ENCODE assay signal across 17 mouse cellular contexts in genomic region chr5:112523796-112524195, GRCm38 (mm10). TPM values are rescaled to one million over a fixed set of nuclear protein-coding genes. Genes with fewer than 3 reads are reported as not detected.
"Had no signal": no experiment of that assay in that cellular context is flagged by ENCODE, and none has a peak within 500 bp of the region (broad histone marks: within the 10 kb centered on the region; RNA-seq: fewer than 3 reads in every experiment).

No protein-coding gene starts in this region.

- H3K9me3 ChIP-seq: neural tube, embryonic 12.5 days; neural tube, embryonic 13.5 days; neural tube, embryonic 15.5 days; stomach, embryonic 15.5 days had no signal

- DNase-seq: retina, postnatal 1 day; right cerebral cortex, adult 18-20 months; right cerebral cortex, postnatal 14 days; right cerebral cortex, postnatal 25 days; right cerebral cortex, postnatal 4 days; spleen, adult 18-20 months; thymus, adult 18-20 months; thymus, adult 2 months; thymus, postnatal 14 days; thymus, postnatal 25 days; thymus, postnatal 36 days had no signal

- H3K27me3 ChIP-seq: neural tube, embryonic 12.5 days; neural tube, embryonic 15.5 days; stomach, embryonic 15.5 days had no signal

- H3K27ac ChIP-seq: neural tube, embryonic 12.5 days; neural tube, embryonic 13.5 days; neural tube, embryonic 15.5 days; stomach, embryonic 15.5 days; stomach, postnatal 0 days had no signal

- H3K4me3 ChIP-seq: neural tube, embryonic 12.5 days; neural tube, embryonic 13.5 days; neural tube, embryonic 15.5 days; stomach, embryonic 15.5 days had no signal

- H3K36me3 ChIP-seq: neural tube, embryonic 12.5 days; neural tube, embryonic 13.5 days; neural tube, embryonic 15.5 days; stomach, embryonic 15.5 days had no signal

- H3K9ac ChIP-seq: neural tube, embryonic 12.5 days; neural tube, embryonic 13.5 days; neural tube, embryonic 15.5 days; stomach, embryonic 15.5 days had no signal

RNA-seq across cellular contexts. Expression of gene Sez6l, which starts 53.2 kb away (rescaled TPM):
- total RNA-seq: neutrophil, adult 5-6 weeks had no signal
